Mouse (Mus musculus) gastrocnemius, postnatal 10 days (tissue): ENCODE results near the gene Slc39a13. TPM values are rescaled to one million over a fixed set of nuclear protein-coding genes. Genes with fewer than 3 reads are reported as not detected.

Source experiments
- DNase-seq: peaks from one replicate; pipeline ENCODE4 v3.0.0; 2021; ENCODE audit warnings: mixed read lengths
- total RNA-seq, 2 experiments: library from RNA; stranded (reverse); gene quantifications; 2 replicates each; pipeline ENCODE4 v1.2.3; 2021

The Slc39a13 gene
- total RNA-seq, 2 experiments from 2014 or later, result 27.8 to 40.8 TPM

DNA sequence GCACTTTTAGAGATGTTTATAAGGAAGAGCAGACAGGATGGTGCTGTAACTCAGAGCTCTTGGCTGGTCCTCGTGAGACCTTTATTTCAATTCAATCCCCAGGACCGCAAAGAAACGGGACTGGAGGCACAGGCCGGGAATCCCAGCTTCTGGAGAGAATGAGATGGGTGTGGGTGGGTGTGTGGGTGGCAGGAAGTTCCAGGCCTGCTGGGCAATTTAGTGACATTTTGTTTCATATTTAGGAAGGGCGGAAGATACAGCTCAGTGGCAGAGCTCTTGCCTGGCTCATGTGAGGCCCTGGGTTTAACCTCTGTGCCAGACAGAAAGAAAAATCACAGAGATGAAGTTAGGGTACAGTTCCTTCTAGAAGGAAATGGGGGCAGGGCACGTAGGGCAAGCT lies 20.0 kb upstream of the Slc39a13 start:
- DNase-seq, result no peak

DNA sequence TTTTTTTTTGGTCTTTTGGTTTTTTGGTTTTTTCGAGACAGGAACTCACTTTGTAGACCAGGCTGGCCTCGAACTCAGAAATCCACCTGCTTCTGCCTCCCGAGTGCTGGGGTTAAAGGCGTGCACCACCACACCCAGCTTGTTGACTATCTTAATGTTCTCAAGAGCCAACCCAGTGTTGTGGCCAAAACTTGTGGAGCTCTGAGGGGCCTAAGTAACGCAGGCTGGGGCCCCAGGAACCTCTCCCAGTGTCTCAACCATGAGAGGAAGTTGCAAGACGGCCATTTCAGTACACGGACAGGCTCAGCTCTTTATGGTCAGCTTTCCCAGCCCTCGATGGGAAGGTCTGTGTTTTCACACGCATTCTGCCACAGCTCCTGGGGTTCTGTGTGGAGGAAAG lies 18.8 kb upstream of the Slc39a13 start:
- no peak for DNase-seq

DNA sequence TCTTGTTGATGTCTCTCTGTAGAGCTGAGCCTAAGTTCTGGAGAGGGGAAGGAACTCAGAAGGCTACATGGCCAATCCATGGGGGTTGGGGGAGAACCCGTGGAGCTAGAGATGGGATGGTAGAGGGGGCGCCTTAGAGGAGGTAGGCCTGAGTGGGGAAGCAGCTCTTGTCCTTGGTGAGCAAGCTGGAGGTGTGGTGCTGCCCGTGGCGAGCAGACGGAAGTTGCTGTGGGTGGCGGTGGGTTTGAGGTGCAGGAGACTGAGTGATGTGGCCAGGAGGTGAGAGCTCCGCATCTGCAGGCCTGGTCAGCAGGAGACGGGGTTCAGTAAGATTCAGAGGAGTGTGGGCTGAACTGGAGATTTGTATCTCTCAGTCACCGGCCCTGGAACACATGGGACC lies 17.2 kb upstream of the Slc39a13 start:
- no peak for DNase-seq

DNA sequence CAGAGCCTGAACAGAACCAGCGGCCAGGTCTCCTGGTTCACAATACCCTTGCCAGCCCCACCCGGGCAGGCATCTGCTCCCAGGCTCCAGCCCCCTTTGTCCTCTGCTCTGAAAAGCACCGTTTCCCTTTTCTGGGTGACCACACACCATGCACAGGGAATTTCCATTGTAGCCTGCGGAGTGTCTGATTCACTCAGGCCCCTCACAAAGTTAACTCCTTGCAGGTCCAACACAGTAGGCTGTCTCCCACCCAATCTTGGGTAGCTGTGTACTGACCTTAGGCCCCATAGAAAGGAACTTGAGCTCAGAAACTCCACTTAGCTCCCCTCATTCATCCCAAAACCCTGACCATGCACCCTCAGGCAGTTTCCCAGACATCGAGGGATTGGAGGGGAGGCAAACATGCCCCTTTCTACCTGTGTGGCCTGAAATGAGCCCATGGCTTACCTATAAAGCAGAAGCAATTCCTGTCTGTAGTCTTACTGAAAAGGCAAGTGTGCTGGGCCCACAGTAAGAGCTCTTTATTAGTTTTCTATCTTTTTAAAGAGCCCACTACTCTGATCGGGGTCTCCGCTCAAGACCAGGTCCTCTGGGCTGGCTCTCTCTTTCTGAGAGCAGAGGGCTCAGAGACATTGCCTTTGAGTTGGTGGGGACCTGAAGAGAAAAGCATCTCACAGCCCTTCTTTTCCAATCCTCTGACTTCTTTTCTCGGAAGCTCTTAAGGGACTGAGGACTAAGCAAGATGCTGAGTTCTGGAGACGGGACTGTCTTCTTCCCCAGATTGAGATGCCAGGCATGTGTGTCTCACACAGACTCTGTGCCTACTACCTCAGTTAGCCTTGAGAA lies 16.4 kb upstream of the Slc39a13 start:
- DNase-seq, result no peak

DNA sequence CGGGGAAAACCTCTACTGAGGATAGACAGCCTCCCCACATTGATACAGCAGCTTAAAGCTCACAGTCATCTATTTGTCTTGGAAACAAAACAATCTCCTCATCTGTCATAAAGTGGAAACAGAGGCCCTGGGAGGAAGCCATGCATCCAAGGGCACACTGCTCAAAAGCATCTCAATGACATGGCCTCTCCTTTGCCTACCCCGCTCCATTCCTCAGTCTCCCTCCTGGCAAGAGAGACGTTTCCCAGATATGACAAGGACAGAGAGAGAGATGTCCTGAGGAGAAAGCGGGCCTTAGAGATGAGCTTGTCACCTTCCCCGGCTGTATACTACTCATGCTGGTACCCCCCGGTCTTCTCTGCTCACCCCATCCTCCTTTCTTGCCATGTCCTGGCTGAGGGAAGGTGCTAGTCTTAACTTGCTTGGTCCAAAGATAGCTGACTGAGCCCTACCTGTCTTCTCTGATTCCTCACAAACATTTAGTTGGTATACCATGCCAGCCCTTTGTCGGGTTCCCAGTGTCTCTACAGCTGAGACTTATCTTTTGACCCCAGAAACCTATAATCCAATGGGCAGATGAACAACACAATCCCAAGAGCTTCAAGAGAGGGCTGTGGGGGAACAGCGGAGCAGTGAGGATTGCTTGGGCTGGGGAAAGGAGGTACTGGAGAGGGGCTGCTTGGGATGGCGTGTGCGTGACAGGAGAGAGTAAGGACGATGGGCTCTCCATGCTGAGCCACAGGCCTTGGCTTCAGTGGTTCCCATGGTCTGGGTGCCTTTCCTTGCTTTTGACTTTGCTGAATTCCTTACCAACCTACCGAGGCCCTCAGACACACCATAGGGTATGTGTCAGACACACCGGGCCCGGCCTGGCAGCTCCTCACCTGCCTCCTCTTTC lies 15.5 kb upstream of the Slc39a13 start:
- no peak for DNase-seq

DNA sequence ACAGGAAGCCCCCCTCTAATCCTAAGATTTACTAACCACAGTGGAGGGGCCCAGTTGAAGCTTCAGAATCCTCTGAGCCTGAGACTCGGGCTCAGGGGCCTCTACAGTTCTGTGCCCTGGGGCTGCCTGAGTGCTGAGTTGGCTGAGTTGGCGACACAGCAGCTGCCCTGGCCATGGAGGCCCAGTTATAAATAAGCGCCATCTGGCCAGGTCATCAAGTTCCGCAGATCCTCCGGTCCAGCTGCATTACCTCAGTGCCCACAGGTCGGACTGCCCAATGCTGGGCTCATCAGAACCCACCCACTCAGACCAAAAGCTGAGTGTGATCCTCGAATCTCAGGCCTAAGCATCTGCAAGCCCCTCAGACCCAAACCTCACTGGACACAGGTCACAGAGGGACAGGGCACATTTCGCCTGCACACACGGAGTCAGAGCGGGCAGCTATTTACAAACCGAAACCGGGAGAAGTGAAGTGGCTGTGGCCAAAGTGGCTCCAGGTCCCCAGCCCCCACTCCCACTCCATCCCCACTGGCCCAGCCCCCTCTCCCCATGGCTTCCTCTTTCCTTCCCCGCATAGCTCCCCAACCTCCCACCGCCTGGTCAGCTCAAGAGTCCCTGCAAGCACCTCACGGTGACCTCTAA lies 14.1 kb upstream of the Slc39a13 start:
- DNase-seq, result peak; percentile 55

DNA sequence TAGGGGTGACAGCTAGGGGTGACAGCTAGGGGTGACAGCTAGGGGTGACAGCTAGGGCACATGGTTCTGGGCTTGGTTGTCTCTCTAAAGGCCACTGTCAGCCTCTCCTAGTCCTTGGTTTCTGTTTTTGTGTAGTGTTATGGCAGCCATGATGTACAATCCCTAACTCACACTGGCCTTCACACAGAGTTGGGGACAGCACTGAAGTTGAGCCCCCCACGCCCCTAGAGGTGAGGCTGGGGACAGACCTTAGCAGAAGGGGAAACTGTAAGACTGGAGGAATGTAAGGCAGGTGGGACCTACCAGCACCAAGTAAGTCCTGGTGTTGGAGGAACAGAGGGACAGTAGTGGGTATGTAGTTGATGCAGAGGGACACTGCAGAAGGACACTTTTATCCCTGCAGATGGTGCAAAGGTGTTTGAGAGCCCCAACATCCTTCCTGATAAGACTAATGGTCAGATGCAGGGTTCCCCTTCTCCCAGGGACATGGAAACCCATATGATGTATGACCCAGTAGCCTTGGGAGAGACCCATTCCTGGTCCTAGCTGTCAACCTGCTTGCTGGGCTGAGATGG lies 13.2 kb upstream of the Slc39a13 start:
- DNase-seq, result no peak

DNA sequence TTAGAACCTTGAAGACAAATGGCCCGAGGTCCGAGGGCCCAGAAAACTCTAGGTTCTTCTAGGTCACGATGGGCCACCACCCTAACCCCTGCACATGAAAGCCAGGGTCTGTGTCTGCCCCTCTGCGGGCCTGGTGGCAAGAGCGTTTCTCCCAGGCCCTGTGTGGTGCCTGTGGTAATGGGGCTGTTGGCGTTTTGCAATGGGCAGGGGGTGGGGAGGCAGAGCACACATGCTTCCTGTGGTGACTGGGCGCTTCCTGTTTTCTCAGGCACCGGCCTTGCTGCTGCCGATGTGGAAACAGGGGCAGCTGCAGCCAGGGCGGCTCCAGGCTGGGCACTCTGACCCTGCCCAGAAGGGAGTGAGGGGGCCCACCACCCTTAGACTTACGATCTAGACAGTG lies 12.6 kb upstream of the Slc39a13 start:
- no peak for DNase-seq

DNA sequence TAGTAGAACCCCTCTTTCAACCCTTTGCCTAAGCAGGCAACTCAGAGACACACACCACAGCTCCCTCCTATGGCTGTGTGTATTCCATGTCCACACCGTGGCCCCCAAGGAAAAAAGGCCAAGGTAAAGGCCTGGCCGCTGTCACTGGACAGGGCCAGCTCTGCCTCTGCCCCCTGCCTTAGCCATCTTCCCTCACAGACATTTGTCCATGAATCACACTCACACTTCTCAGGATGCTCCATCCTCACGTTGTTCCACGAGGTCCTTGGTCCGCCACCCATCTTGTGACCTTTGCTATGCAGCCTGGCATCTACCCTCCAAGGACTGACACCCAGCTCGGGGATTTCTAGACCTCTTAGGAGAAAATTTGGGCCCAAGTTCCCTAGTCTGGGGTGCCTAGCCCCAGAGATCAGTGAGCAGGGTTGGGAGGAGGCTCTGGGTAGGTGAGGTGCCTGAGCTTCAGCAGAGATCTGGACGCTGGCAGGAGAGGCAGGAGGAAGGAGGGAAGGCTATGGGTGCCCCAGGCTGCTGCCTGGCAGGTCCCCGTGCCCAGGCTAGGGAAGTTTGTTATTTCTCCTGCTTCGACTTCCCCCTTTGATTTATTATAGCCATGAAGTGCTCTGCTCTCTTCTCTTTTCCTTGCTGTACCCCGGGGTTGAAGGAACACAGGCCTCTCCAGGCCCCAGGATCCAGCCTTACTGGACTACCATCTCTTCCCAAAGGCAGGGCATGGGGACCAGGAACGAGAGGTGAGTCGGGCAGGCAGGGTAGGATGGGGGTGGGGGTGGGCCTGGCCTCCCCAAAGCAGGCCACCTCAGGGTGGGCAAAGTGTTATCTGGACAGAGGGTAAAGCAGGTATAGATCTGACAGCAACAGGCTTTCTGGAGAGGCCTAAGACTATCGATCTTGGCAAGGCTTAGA lies 11.8 kb upstream of the Slc39a13 start, which contains the start of gene Spi1:
Gene Spi1, plus strand, starts transcription at position 616 of the 921 bp plus-strand sequence.
- no peak for DNase-seq

DNA sequence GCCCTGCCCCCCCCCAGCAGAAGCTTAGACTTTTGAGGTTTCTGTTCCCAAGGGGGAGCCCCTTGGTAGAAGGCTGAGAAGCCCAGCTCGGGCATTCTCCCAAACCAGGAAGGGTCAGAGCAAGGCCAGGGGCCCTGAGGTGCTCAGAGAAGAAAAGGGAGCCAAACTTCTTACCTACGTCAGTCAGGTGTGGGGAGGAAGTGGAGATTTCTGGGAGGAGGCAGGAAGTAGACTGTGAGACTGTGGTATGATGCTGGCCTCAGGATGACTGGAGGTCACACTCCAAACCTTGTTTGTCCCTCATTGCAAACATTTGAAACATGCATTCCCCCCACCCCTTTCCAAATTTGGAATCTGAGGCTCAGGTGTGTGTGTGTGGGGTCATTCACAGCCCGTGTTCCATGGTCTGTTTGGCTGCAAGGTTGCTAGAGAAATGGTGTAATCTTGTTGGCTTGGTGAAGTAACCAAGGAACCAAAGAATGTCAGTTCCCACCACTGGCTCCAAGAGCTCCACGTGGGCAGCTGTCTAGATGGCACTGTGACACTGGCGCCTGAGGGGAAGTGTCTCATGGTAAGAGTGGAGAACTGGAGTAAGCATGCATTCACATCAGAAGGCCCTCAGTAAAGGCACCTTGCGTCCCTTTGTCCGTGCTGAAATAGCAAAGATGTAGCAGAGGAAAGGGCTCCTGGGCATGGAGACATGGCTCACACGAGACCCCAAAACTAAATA lies 10.7 kb upstream of the Slc39a13 start:
- no peak for DNase-seq

DNA sequence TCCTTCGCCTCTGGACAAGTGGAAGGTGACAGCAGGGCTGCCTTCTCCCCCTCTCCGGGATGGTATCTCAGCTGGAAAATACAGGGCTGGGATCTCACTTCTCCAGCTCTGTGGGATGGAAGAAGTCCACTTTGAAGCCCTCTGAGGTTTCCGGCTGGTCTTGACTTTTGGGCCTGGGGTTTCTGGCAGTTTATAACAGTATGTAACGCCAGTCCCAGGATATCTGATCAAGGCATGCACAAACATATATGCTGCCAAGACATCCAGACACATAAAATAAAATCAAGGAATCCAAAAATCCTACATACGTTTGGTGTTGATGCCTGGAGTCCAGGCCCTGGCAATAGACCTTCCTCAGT lies 8.8 kb upstream of the Slc39a13 start:
- no peak for DNase-seq

DNA sequence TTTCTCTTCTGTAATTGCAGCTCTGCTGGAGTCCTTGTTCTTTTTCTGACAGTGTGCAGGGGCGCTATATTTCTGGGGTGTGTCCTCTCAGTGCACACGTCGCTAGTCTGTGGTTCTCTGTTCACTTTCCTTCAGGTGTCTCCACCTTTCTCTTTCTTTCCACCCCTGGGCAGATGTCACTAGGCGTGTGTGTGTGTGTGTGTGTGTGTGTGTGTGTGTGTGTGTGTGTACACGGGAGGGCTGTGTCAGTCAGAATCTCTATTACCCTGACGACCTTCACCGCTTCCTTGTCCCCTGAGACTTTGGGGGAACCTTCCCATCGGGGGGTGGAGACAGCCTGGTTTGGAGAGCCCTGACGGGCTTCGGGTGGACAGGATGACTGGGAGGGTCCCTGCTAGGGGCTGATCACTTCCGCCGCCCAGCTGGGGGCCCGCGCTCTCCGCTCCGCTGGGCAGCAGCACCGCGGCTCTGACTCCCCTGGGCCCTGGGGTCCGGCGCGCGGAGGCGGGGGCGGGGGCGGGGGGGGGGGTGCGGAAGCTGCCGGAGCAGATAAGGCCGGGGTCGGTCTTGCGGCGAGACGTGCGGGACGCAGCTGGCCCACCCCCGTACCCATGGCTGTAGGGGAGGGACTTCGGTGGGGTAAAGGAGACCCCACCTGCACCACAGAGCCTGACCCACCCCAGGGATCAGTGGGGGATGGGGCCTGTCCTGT lies 8.3 kb upstream of the Slc39a13 start:
- no peak for DNase-seq

DNA sequence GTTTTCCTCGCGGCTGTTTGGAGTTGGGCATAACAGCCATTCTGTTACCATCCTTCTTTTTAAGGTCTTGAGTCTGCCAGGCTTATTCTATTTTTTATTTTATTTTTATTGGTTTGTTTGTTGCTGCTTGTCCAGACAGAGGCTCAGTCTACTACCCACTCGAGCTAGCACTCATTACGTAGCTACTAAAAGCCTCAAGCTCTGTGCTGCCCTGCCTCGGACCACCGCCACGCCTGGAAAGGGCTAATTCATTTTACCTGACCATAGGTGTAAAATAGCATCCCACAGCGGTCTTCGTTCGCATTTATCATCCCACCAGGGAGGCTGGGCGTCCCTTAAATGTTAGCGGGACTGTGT lies 7.7 kb upstream of the Slc39a13 start:
- no peak for DNase-seq

DNA sequence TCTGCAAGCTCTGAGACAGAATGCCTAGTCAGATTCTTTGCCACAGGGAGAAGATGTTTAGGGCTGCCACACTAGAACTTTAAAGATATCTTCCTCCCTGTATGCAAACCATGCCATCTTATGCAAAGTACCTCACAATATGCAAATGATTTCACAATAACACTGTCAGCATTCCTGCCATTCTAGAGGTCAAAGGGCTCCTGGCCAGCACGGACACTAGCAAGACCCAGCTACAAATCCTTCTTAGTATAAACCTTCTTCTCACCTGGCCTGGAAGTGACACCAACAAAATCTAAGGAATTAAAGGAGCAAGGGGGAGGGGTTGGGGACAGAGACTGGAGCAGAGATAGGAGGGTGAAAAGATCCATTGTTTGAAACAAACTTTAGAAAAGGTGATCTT lies 1.9 kb upstream of the Slc39a13 start:
- DNase-seq, result no peak

DNA sequence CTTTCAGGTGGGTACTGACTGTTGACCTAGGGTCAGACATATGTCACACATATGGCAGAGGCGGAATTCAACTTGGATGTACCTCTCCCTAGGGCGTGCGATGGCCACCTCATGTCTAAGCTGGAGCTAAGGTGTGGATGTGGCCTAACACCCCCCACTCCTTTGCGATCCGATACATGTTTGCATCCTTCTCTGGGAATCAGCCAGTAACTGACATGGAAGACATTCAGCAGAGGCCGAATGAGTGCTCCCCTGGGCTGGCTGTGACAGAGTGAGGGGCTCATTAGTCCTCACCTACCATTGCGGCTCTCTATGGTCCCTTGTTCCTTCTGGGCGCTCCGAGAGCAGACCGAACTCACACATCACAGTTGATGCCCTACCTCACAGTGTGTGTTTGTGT lies 842 bp upstream of the Slc39a13 start:
- no peak for DNase-seq

DNA sequence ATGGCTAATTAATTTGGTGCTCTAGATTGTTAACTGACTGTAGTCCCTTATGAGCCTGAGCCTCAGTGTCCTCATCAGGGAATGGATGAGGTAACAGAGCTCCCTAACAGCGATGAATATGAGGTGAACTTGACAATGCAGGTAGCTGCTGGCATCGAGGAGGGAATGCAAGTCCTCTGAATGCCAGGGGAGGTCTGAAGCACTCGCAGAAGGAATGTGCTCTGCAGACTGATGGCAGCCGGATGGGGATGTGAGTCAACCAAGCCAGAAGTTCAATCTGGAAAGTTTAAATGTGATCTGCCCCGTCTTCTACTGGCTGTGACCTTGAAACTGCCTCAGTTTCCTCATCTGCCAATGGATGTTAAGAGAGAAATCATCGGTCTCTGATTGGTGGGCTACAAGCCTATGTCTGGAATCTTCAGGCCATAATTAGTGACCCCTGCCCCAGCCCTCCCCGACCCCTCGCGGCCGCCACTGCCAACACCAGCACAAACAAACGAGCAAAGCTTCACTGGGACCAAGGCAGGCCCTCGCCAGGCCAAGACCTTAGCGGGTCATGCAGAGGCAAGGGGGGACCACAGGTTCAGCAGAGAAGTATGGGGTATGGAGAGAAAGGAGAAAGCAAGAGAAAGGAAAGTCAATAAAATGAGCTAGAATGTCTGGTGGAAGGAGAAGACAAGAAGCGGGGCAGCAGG lies 764 bp downstream of the Slc39a13 start:
- no peak for DNase-seq

DNA sequence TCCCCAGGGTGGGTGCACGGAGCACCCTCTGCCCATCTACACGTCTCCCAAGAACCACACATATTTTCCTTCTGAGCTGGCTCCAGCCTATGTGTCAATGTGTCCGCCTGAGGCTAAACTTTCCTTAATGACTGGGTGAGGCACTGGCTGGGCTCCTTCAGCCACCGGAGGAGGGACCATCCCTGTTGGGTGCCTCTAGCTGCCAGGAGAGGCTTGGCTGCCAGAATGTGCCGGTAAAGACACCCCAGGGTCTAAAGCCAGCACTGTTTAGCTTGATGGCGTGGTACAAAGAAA lies 1.4 kb downstream of the Slc39a13 start:
- DNase-seq, result no peak

DNA sequence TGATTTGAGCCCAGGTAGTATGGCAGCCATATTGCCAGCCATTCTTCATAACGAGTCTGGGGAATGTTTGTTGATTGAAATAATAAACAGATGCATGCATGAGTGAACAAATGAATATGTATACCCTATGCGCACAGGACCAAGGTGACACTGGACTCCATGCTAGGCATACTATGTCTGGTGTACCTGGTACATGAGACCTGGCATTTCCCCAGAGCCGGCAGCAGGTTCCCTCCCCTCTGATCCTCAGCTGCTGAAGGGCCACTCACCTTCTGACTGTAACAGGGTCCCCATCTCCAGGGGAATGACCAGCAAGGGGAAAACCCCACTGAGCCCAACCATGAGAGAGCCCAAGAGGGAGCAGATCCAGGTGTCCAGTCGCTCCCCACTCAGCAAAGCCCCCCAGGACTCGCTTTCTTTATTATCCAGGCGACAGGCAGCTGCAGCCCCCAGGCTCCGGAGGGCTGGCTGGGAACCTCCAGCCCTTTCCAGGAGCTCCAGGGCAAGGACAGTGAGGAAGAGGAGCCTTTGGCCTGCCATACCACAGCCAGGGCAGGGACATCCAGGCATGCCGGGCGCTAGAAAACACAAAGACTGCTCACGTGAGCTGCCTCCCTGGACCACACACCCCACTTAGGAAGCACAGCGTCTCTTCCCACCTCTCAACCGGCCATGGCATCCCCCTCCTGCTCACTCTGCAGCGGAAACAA lies 1.9 kb downstream of the Slc39a13 start:
- DNase-seq, result no peak

DNA sequence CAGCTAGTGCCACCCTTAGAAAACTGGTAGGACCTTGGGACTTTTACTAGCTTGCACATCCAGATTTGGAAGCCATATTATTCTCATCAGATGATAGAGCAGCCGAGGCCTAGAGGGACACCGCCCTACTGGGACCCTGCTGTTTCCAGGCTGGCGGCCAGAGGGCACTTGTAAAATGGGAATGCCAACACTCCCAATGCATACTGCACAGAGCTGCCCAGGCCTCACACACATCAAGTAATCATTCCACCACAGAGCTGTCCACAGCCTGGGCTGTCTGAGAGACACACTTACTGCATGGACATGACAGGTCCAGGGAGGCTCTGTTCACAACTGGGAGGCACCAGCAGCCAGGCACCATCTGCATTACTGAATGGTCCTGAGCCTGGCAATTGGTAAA lies 3.8 kb downstream of the Slc39a13 start:
- no peak for DNase-seq
